25 mouse cellular contexts compared by ENCODE assay signal in the genomic region with DNA sequence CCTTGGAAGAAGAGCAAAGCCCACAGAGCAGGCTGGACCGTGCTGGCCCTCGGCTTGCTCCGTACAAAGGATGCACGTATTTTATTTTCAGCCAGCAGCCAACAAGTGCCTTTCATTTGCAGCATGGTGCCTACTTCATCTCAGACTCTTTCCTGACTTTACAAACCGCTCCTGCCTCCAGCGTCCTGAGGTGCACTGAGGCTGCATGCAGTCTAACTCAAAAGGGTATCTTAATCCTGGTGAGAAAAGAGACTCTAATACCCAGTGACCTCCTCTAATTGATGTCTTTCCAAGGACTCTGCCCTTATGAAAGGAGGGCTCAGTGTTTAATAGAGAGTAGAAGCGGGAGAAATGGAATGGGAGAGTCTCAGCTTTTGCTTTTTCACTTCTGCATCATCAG.
"Had no signal": no experiment of that assay in that cellular context is flagged by ENCODE, and none has a peak within 500 bp of the region (broad histone marks: within the 10 kb centered on the region; RNA-seq: fewer than 3 reads in every experiment).

No protein-coding gene starts in this region.

- H3K4me2 ChIP-seq: limb, embryonic 13.5 days; liver, embryonic 12.5 days; liver, embryonic 15.5 days; lung, embryonic 15.5 days; midbrain, embryonic 12.5 days; neural tube, embryonic 13.5 days had no signal

- H3K36me3 ChIP-seq: limb, embryonic 10.5 days; limb, embryonic 13.5 days; liver, embryonic 12.5 days; liver, embryonic 15.5 days; lung, embryonic 15.5 days; midbrain, embryonic 12.5 days; neural tube, embryonic 13.5 days had no signal

- ATAC-seq: intestine, postnatal 0 days; liver, embryonic 12.5 days had no signal

- H3K27ac ChIP-seq: kidney, postnatal 0 days; layer of hippocampus, adult 2 months; limb, embryonic 10.5 days; limb, embryonic 13.5 days; liver, embryonic 12.5 days; liver, embryonic 15.5 days; lung, embryonic 15.5 days; midbrain, embryonic 12.5 days; neural tube, embryonic 13.5 days; stomach, postnatal 0 days had no signal

- H3K27me3 ChIP-seq: limb, embryonic 13.5 days; liver, embryonic 12.5 days; liver, embryonic 15.5 days; lung, embryonic 15.5 days; megakaryocyte, embryonic 14.5 days; midbrain, embryonic 12.5 days; neural tube, embryonic 13.5 days had no signal

- H3K9me3 ChIP-seq: limb, embryonic 10.5 days; limb, embryonic 13.5 days; liver, embryonic 12.5 days; liver, embryonic 15.5 days; lung, embryonic 15.5 days; megakaryocyte, embryonic 14.5 days; midbrain, embryonic 12.5 days; neural tube, embryonic 13.5 days had no signal

- H3K9ac ChIP-seq: limb, embryonic 13.5 days; liver, embryonic 12.5 days; liver, embryonic 15.5 days; lung, embryonic 15.5 days; midbrain, embryonic 12.5 days; neural tube, embryonic 13.5 days had no signal

- H3K4me1 ChIP-seq: limb, embryonic 10.5 days; limb, embryonic 13.5 days; liver, embryonic 12.5 days; liver, embryonic 15.5 days; lung, embryonic 15.5 days; megakaryocyte, embryonic 14.5 days; neural tube, embryonic 13.5 days had no signal

- DNase-seq: kidney, adult 2 months; kidney, postnatal 25 days; layer of hippocampus, adult 9-11 months; liver; lung, adult 18-20 months; lung, postnatal 10 days; lung, postnatal 36 days; right cerebral cortex, adult 18-20 months; right cerebral cortex, postnatal 14 days; right cerebral cortex, postnatal 4 days; thymus, adult 2 months; thymus, postnatal 25 days had no signal

- H3K4me3 ChIP-seq: layer of hippocampus, adult 2 months; limb, embryonic 10.5 days; limb, embryonic 13.5 days; liver, embryonic 12.5 days; liver, embryonic 15.5 days; lung, embryonic 15.5 days; megakaryocyte, embryonic 14.5 days; midbrain, embryonic 12.5 days; myocyte; neural tube, embryonic 13.5 days had no signal
